Mouse (Mus musculus) effector memory CD4-positive, alpha-beta T cell, adult 7 months (primary cell): ENCODE measurements around the gene Crybg2. TPM values are rescaled to one million over a fixed set of nuclear protein-coding genes. Genes with fewer than 3 reads are reported as not detected.

Experiments used
- polyA plus RNA-seq: library from polyadenylated mRNA; unstranded; fragments of 100-300 nt; shearing (Covaris generic); gene quantifications from one replicate; pipeline ENCODE4 v1.2.1, GENCODE M21; 2017

Gene Crybg2
- 12.9 TPM for polyA plus RNA-seq

GRCm38 (mm10) chr4:134060135-134060865 is at the start of gene Crybg2:
Gene Crybg2 (plus strand): TSS chr4:134060815.

GRCm38 (mm10) chr4:134018779-134019145 is 41.9 kb upstream of the Crybg2 start, which contains the start of gene Lin28a:
Gene Lin28a (minus strand): TSS chr4:134018841.

GRCm38 (mm10) chr4:134053538-134053937 is 7.1 kb upstream of the Crybg2 start, which contains the start of gene Zfp683:
Gene Zfp683 (plus strand): TSS chr4:134053838.

GRCm38 (mm10) chr4:134094923-134095547 is 34.4 kb downstream of the Crybg2 start, which contains the start of gene Cd52:
Gene Cd52 (minus strand): TSS chr4:134095082.

GRCm38 (mm10) chr4:134101979-134102741 is 41.5 kb downstream of the Crybg2 start, which contains the start of gene Ubxn11:
Gene Ubxn11 (plus strand): TSS chr4:134102570.

GRCm38 (mm10) chr4:134128221-134128982 is 67.8 kb downstream of the Crybg2 start, which contains the start of gene Sh3bgrl3:
Gene Sh3bgrl3 (minus strand): TSS chr4:134128789.

Other genes with a start within 250 kb of the Crybg2 start
- 87.8 TPM for gene Rps6ka1, start 173.0 kb upstream of the Crybg2 start, polyA plus RNA-seq
- 231 TPM for gene Hmgn2, start 92.2 kb upstream of the Crybg2 start, polyA plus RNA-seq
- 23.7 TPM for gene Dhdds, start 59.9 kb upstream of the Crybg2 start, polyA plus RNA-seq
- not detected for gene Lin28a, start 42.0 kb upstream of the Crybg2 start, polyA plus RNA-seq
- 3.5 TPM for gene Zfp683, start 7.0 kb upstream of the Crybg2 start, polyA plus RNA-seq
- 2,277 TPM for gene Cd52, start 34.3 kb downstream of the Crybg2 start, polyA plus RNA-seq
- 35.9 TPM for gene Ubxn11, start 41.8 kb downstream of the Crybg2 start, polyA plus RNA-seq
- gene Sh3bgrl3, start 68.0 kb downstream of the Crybg2 start, polyA plus RNA-seq: 1,134 TPM
- gene Cep85, start 126.3 kb downstream of the Crybg2 start, polyA plus RNA-seq: 63.6 TPM
- gene Gm7534, start 142.2 kb downstream of the Crybg2 start, polyA plus RNA-seq: not detected
- not detected for gene Catsper4, start 166.6 kb downstream of the Crybg2 start, polyA plus RNA-seq
- gene Cnksr1, start 177.6 kb downstream of the Crybg2 start, polyA plus RNA-seq: not detected
- 5.1 TPM for gene E130218I03Rik, start 182.8 kb downstream of the Crybg2 start, polyA plus RNA-seq
- gene Zfp593, start 184.8 kb downstream of the Crybg2 start, polyA plus RNA-seq: 27.2 TPM
- not detected for gene Gm30191, start 186.1 kb downstream of the Crybg2 start, polyA plus RNA-seq
- gene Grrp1, start 193.3 kb downstream of the Crybg2 start, polyA plus RNA-seq: not detected
- gene Pdik1l, start 227.1 kb downstream of the Crybg2 start, polyA plus RNA-seq: 7.2 TPM